Mouse (Mus musculus): ENCODE data around the gene Rtl5.

- TF ChIP-seq CTCF (conservative IDR thresholded peaks at IDR 0.05; ENCODE audit: low read length) = no peak
- TF ChIP-seq NANOG (IDR thresholded peaks at IDR 0.05; ENCODE audit: borderline replicate concordance, low read length) = no peak
Measured at GRCm38 (mm10) chrX:102050552-102050951, 20.6 kb downstream of the Rtl5 start.
